Mouse (Mus musculus): Measurements from ENCODE around the gene Fignl2. TPM values are rescaled to one million over a fixed set of nuclear protein-coding genes. Genes with fewer than 3 reads are reported as not detected.

The Fignl2 gene
- total and polyA plus RNA-seq, 3 experiments = not detected

GRCm38 (mm10) chr15:101005717-101006116 is 72.7 kb downstream of the Fignl2 start:
- DNase-seq (ENCODE audit: extremely low read depth) = no peak
- no peak overlapping the region for H3K4me2 ChIP-seq (ENCODE audit: insufficient read depth, low read depth, poor library complexity, severe bottlenecking)
- H3K9ac ChIP-seq (ENCODE audit: insufficient read depth, low read depth) = no peak overlapping the region
- H3K79me2 ChIP-seq (replicated peaks; ENCODE audit: control insufficient read depth, extremely low read depth, insufficient read depth, poor library complexity, severe bottlenecking) = no peaks in the 10 kb centered on the region
- TF ChIP-seq USF1 (IDR thresholded peaks at IDR 0.05; ENCODE audit: low read depth, low read length) (no peak), GABPA (IDR thresholded peaks at IDR 0.05; ENCODE audit: insufficient replicate concordance, low read depth, low read length) (no peak), POLR2AphosphoS2 (IDR thresholded peaks at IDR 0.05; ENCODE audit: low read depth, low read length) (no peak), POLR2A (IDR thresholded peaks at IDR 0.05; ENCODE audit: low read depth, low read length) (no peak), CHD1 (IDR thresholded peaks at IDR 0.05; ENCODE audit: low read depth, low read length) (no peak), IRF4 (IDR thresholded peaks at IDR 0.05; ENCODE audit: low read depth, low read length) (no peak), RAD21 (IDR thresholded peaks at IDR 0.05; ENCODE audit: low read depth, low read length) (no peak), USF2 (conservative IDR thresholded peaks at IDR 0.05; ENCODE audit: low read depth, low read length) (no peak), MEF2A (IDR thresholded peaks at IDR 0.05; ENCODE audit: borderline replicate concordance, low read depth, low read length) (no peak), ETS1 (conservative IDR thresholded peaks at IDR 0.05; ENCODE audit: low read depth, low read length) (no peak), NELFE (IDR thresholded peaks at IDR 0.05; ENCODE audit: low read depth, low read length) (no peak), ZC3H11A (IDR thresholded peaks at IDR 0.05; ENCODE audit: low read depth, low read length) (no peak), HCFC1 (IDR thresholded peaks at IDR 0.05; ENCODE audit: low read depth, low read length) (no peak), MXI1 (IDR thresholded peaks at IDR 0.05; ENCODE audit: low read depth, low read length) (no peak), RCOR1 (conservative IDR thresholded peaks at IDR 0.05; ENCODE audit: low read depth, low read length) (no peak), ZKSCAN1 (IDR thresholded peaks at IDR 0.05; ENCODE audit: borderline replicate concordance, low read depth, low read length) (no peak), PAX5 (IDR thresholded peaks at IDR 0.05; ENCODE audit: low read length) (no peak), MYC (IDR thresholded peaks at IDR 0.05; ENCODE audit: low read depth, low read length) (no peak), EP300 (IDR thresholded peaks at IDR 0.05; ENCODE audit: low read length) (no peak), TCF12 (IDR thresholded peaks at IDR 0.05; ENCODE audit: low read depth, low read length) (no peak)
- peaks cover 10 to 18% of the 10 kb centered on the region in 2 experiments for H3K4me1 ChIP-seq (ENCODE audit: control insufficient read depth in 1 of 2, insufficient read depth in 2 of 2)
- H3K27ac ChIP-seq (ENCODE audit: insufficient read depth, low read depth) = no peak overlapping the region
- no peaks in the 10 kb centered on the region for H3K9me3 ChIP-seq (replicated peaks; ENCODE audit: low read length)
- H3K36me3 ChIP-seq (replicated peaks in 1 of 2; ENCODE audit: control insufficient read depth in 1 of 2, insufficient read depth in 1 of 2, low read length in 1 of 2) = no peaks in the 10 kb centered on the region
- no peak overlapping the region for H3K4me3 ChIP-seq (replicated peaks in 1 of 3; ENCODE audit: low read depth in 2 of 3, low read length in 2 of 3, poor library complexity in 1 of 3)
- in situ Hi-C loops (cut with MboI; ENCODE audit: low pct_ligation_motif_present, low pct_unique_long_range_greater_than_20kb, low sequenced_read_pairs) = loop anchor here (10.0 kb wide), 1 partner anchor 241 kb away; the partner anchor contains the start of gene Slc4a8
- H3K27me3 ChIP-seq (replicated peaks) = peaks cover 59% of the 10 kb centered on the region
- dilution Hi-C loops (cut with MboI; ENCODE audit: extremely low pct_ligation_motif_present, extremely low pct_unique_long_range_greater_than_20kb, low sequenced_read_pairs) = no loop called here

GRCm38 (mm10) chr15:101004538-101004937 is 73.8 kb downstream of the Fignl2 start:
- H3K9me3 ChIP-seq (replicated peaks; ENCODE audit: low read length) = no peaks in the 10 kb centered on the region
- no peak for TF ChIP-seq HCFC1 (IDR thresholded peaks at IDR 0.05; ENCODE audit: low read depth, low read length)

More at GRCm38 (mm10) chr15:101004538-101004937, 73.8 kb downstream of the Fignl2 start:
- no peak for DNase-seq (ENCODE audit: extremely low read depth)
- Histone ChIP-seq H3K4me2 (ENCODE audit: insufficient read depth, low read depth, poor library complexity, severe bottlenecking) (no peak overlapping the region), H3K36me3 (replicated peaks in 1 of 2; ENCODE audit: control insufficient read depth in 1 of 2, insufficient read depth in 1 of 2, low read length in 1 of 2) (no peaks in the 10 kb centered on the region), H3K4me1 (ENCODE audit: control insufficient read depth in 1 of 2, insufficient read depth in 2 of 2) (peaks cover 10 to 18% of the 10 kb centered on the region in 2 experiments), H3K79me2 (replicated peaks; ENCODE audit: control insufficient read depth, extremely low read depth, insufficient read depth, poor library complexity, severe bottlenecking) (no peaks in the 10 kb centered on the region), H3K9ac (ENCODE audit: insufficient read depth, low read depth) (no peak overlapping the region), H3K27me3 (replicated peaks) (peaks cover 62% of the 10 kb centered on the region), H3K27ac (ENCODE audit: insufficient read depth, low read depth) (no peak overlapping the region), H3K4me3 (replicated peaks in 1 of 3; ENCODE audit: low read depth in 2 of 3, low read length in 2 of 3, poor library complexity in 1 of 3) (no peak overlapping the region)
- dilution Hi-C loops (cut with MboI; ENCODE audit: extremely low pct_ligation_motif_present, extremely low pct_unique_long_range_greater_than_20kb, low sequenced_read_pairs) (no loop called here), in situ Hi-C loops (cut with MboI; ENCODE audit: low pct_ligation_motif_present, low pct_unique_long_range_greater_than_20kb, low sequenced_read_pairs) (loop anchor here (10.0 kb wide), 1 partner anchor 240 kb away; the partner anchor contains the start of gene Slc4a8)
